Mouse (Mus musculus): Measurements from ENCODE around the gene Lck.

Gene Lck

GRCm38 (mm10) chr4:129573430-129573829, at the start of gene Lck:
Gene Lck (minus strand): TSS chr4:129573641.
- no peak for DNase-seq (ENCODE audit: low read depth)

- DNase-seq (ENCODE audit: low read depth) = no peak
These were observed 49.5 kb upstream of the Lck start for GRCm38 (mm10) chr4:129622803-129623535.

GRCm38 (mm10) chr4:129622120-129622802, 48.8 kb upstream of the Lck start:
- DNase-seq (ENCODE audit: low read depth) = no peak

GRCm38 (mm10) chr4:129621283-129621841, 47.9 kb upstream of the Lck start:
- DNase-seq (ENCODE audit: low read depth) = peak; percentile 41

- DNase-seq (ENCODE audit: low read depth) = no peak
These were observed 47.2 kb upstream of the Lck start for GRCm38 (mm10) chr4:129620419-129621282.

- peak; percentile 82 for DNase-seq (ENCODE audit: low read depth)
These were observed 45.6 kb upstream of the Lck start, which contains the start of gene Iqcc for GRCm38 (mm10) chr4:129618786-129619691. Gene Iqcc (minus strand): TSS chr4:129619099.

GRCm38 (mm10) chr4:129618031-129618430, 44.6 kb upstream of the Lck start:
- DNase-seq (ENCODE audit: low read depth) = no peak

GRCm38 (mm10) chr4:129617121-129617641, 43.7 kb upstream of the Lck start:
- no peak for DNase-seq (ENCODE audit: low read depth)

- DNase-seq (ENCODE audit: low read depth) = no peak
These were observed 43.2 kb upstream of the Lck start for GRCm38 (mm10) chr4:129616631-129617030.

GRCm38 (mm10) chr4:129615801-129616290, 42.4 kb upstream of the Lck start:
- DNase-seq (ENCODE audit: low read depth) = no peak

- no peak for DNase-seq (ENCODE audit: low read depth)
These were observed 40.7 kb upstream of the Lck start, which contains the start of gene Dcdc2b for GRCm38 (mm10) chr4:129614093-129614492. Gene Dcdc2b (minus strand): TSS chr4:129614257.

GRCm38 (mm10) chr4:129610472-129610871, 37.0 kb upstream of the Lck start:
- DNase-seq (ENCODE audit: low read depth) = no peak

GRCm38 (mm10) chr4:129610026-129610425, 36.6 kb upstream of the Lck start:
- no peak for DNase-seq (ENCODE audit: low read depth)

- DNase-seq (ENCODE audit: low read depth) = no peak
These were observed 35.7 kb upstream of the Lck start for GRCm38 (mm10) chr4:129609139-129609631.

- DNase-seq (ENCODE audit: low read depth) = peak; percentile 49
These were observed 35.1 kb upstream of the Lck start for GRCm38 (mm10) chr4:129608426-129609025.

GRCm38 (mm10) chr4:129600233-129601158, 27.1 kb upstream of the Lck start, which contains the start of the genes Eif3i and Tmem234:
Gene Eif3i (minus strand): TSS chr4:129600648.
Gene Tmem234 (plus strand): TSS chr4:129600668.
- DNase-seq (ENCODE audit: low read depth) = peak; percentile 40

- DNase-seq (ENCODE audit: low read depth) = no peak
These were observed 15.4 kb upstream of the Lck start for GRCm38 (mm10) chr4:129588865-129589264.

- DNase-seq (ENCODE audit: low read depth) = no peak
These were observed 13.5 kb upstream of the Lck start for GRCm38 (mm10) chr4:129586943-129587342.

- DNase-seq (ENCODE audit: low read depth) = no peak
These were observed 12.3 kb upstream of the Lck start for GRCm38 (mm10) chr4:129585773-129586172.

All from fibroblast of lung, adult 2 months (primary cell).